Mouse (Mus musculus): ENCODE results near the gene Asl.

The Asl gene

GRCm38 (mm10) chr5:130029142-130029897 is at the start of gene Asl, which contains the start of gene Crcp:
Gene Asl (minus strand): TSS chr5:130029247.
Gene Crcp (plus strand): TSS chr5:130029290.
- DNase-seq: peak; percentile 90

- DNase-seq: no peak
Observed at GRCm38 (mm10) chr5:130078834-130079156, 49.7 kb upstream of the Asl start.

GRCm38 (mm10) chr5:130078096-130078833 is 49.2 kb upstream of the Asl start:
- DNase-seq: no peak

DNA sequence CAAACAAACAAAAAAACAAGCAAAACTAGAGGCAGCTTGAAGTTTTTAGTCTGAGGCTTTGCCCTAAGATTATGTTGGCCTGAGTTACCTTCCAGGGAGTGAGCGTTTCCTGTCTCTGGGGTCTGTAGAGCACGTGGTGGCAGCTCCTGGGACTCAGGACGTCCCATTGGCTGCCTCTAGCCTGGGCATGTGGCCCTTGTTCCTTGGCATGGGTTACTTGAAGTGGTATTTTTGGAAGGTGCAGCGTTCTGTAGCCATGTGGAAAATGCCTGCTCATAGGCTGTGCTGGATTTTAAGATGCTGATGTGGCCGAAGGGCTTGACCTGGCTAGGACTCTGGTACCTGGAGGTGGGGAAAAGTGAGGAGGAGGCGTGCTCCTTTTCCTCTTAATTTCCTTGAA is 47.3 kb upstream of the Asl start:
- DNase-seq: no peak

GRCm38 (mm10) chr5:130074491-130074890 is 45.4 kb upstream of the Asl start:
- DNase-seq: no peak

DNA sequence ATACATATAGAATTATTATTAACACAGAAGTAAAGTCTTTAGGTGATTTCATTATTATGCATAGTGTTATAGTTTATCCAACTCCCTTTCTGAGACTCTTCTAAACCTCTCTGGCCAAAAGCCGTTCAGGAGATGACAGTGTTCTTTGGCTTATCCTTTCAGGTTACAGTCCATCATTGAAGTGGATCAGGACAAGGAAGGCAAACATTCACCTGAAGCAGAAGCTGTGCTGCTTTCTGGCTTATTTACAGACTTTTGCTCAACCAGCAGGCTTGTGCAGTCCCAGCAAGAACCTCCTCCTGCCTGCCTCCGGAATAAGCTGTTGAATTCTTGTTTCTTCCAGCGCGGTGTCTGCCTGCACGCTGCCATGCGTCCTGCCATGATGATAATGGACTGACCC is 44.0 kb upstream of the Asl start, which contains the start of gene Tpst1:
Gene Tpst1 (plus strand): TSS at position 301 of the 400 bp plus-strand sequence.
- no peak for DNase-seq

DNA sequence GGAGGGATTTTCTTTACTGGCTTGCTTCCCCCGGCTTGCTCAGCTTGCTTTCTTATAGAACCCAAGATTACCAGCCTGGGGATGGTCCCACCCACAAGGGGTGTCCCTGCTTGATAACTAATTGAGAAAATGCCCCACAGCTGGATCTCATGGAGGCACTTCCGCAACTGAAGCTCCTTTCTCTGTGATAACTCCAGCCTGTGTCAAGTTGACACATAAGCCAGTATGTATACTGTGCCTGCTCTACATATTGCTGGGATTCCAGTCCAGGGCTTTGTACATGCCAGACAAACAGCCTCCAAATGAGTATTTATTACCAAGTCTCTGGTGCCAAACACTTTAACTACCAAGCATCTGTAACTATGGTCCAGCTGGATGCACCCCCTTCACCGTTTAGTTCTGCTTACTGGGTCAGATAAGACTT is 38.8 kb upstream of the Asl start:
- no peak for DNase-seq

DNA sequence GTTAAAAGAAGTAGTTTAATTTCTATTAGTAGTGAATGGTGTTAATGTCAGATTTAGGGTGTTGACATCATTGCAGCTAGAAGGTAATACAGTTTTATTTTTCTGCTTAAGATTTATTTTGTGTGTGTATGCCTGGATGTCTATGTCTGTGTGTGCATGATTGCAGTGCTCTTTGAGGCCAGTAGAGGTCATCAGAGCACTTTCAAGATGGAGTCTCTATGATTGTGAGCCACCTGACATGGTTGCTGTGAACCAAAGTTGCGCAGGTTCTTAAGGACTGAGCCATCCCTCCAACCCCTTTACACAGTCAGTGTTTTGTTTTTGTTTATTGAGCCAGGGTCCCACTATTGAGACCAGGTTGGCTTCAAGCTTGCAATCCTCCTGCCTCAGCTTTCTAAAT is 36.5 kb upstream of the Asl start:
- DNase-seq: no peak

DNA sequence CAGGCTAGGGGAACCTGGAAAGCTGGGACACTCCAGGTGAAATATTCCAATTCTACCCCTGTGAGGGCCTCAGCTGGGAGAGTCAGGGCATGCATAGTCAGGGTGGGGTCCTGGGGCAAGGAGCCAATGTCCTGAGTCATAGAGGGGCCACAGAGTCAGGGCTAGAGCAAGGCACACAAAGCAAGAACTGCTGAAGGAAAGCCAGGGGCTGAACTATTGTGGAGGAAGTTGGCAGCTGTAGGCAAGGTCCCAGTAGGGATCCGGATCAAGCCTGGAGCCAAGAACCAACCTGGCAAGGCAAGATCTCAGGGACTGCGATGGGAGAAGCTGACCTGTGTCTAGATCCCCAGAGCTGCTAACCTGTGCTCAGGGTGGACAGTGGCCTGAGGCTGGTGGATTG is 34.7 kb upstream of the Asl start:
- no peak for DNase-seq

DNA sequence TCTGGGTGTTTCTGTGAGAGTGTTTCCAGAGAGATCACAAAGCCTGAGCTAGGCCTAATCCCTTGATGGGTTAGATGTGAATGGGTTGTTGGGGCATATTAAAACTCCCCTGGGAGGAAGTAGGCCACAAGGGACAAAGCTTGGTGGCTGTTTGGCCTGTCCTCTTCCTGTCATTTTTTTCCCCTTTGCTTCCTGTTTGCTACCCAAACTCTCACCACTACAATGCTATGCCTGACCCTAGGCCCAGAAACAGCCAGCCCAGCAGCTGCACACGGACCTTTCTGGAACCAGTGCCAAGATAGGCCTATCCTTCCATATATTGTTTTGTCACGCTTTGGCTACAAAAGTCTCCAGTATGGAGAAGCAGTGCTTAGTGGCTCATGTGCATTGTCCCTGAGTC is 33.0 kb upstream of the Asl start:
- DNase-seq: no peak

GRCm38 (mm10) chr5:130060329-130060665 is 31.2 kb upstream of the Asl start:
- no peak for DNase-seq

GRCm38 (mm10) chr5:130059413-130060328 is 30.6 kb upstream of the Asl start:
- DNase-seq: no peak

DNA sequence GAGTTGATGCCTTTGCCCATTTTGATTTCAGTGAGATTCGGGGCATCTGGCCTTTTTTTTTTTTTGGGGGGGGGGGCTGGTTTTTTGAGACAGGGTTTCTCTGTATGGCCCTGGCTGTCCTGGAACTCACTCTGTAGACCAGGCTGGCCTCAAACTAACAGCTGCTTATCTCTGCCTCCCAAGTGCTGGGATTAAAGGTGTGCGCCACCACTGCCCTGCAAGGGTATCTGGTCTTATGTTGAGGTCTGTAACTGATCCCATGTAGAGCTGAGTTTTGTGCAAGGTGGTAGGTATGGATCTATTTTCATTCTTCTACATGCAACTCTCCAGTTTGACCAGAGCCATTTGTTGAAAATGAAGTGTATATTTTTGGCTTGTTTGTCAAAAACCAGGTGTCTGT is 27.3 kb upstream of the Asl start:
- no peak for DNase-seq

DNA sequence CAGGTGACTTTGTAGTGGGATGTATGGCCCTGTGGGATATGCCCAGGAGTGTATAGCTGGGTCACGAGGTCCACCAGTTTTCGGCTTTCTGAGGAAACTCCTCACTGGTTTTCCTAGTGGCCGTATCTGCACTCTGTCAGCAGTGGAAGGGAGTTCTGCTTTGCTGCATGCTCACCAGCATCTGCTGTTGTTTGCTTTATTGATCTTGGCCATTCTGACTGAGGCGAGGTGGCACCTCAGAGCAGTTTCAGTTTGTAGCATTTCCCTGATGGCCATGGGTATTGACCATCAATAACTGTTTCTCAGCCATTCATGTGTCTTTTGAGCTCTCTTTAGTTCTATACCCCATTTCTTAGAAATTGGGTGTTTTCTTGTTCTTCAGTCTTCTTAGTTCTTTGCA is 26.6 kb upstream of the Asl start:
- DNase-seq: no peak

DNA sequence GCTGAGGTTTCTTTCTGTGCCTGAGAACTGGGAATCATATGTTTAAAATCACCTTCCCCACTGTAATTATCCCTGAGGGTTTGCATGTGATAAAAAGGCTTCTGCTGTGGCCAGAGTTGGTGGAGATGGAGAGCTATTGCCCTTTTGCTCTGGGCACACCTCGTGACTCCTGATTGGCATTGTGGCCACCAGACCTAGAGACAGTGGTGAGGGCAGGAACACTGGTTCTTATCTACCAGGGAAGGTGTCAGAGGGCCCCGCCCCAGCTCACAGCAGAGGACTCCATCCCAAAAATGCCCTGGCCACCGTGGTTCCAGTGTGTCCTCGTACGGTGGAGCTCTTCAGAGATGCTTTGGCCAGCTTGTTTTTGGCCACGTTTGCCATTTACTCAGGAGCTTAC is 23.9 kb upstream of the Asl start:
- DNase-seq: no peak

DNA sequence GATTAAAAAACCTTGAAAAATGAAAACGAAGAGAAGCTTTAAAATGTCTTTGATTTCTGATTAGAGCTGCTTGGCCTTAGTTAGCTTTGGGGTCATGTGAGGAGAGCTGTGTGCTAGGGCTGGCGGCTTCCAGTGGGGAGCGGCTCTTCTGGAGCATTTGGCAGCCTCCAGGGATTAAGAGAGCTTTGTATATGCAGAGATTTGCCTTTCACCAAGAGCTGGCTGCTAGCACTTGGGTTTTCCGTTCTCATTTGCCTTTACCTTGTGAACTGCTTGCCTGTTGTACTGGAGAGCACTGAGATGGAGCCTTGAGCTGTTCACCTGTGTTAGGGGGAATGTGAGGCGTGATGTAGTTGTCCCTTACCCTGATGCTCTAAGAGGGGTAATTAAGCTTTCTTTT is 23.5 kb upstream of the Asl start:
- no peak for DNase-seq

DNA sequence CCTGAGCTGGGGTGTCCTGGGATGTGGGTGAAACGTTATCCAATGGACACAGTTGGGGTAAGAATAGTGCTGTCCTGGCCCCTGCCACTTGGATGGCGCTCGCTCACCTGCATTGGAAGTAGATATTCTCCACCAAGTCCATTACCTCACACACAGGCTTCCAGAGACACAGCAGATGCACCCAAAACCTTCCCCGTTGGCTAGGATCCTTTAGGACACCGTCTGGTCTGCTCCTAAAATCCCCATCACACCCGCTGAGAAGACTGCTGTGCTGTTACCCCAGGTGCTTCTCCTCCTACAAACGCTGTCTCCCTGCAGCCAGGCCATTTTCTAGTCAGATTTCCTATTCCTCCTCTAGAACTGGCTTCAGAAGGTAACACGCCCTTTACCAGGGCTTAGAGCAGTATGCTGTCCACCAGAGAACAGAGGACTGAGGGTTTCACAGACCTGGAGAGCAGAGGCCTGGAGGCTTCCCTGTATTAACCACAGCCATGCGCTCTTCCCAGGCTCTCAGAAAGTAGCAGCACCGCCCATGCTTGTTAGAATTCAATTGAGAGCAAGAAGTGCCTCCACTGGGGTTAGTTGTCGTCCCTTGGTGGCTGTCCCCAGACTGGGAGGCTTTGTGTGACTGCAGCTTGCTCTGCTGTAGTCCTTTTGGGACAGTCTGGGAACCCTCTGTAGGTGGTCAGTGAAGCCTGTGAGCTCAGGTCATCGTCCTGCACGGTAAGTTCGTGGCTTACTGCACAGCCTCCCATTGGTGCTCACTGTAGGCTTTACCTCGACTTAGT is 22.2 kb upstream of the Asl start:
- no peak for DNase-seq

- no peak for DNase-seq
Observed at GRCm38 (mm10) chr5:130050416-130050815, 21.4 kb upstream of the Asl start.

DNA sequence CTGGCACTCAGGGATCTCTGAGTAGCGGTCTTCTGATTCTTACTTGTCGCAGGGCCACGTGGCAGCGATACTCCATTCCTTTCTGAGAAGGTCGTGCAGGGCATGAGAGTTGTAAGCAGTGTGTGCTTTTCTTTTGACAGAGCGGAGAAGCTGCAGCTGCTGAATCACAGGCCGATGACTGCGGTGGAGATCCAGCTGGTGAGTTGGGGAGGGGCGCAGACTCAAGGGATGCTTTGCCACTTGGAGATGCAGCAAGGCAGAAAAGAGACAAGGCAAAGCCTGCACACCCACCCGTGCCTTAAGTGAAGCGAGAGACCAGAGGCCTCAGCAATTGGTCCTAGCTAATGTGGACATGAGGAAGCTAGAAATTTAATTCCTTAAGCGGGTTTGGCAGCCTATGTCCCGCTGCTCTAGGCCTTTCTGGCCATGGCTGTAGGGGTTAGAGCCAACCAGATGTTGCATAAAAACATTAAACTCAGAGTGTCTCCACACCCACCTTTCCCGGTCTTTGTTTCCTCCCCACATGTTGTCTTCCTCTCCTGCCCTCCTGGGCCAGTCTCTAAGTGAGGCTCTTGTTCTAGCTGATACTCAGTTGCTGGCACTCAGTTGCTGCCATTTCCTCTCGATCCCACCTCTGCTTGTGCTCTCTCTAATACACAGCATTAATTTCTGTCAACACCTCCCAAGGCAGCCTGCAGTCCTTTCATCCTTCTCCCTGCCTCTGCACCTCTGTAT is 19.9 kb upstream of the Asl start:
- no peak for DNase-seq

GRCm38 (mm10) chr5:130047013-130047412 is 18.0 kb upstream of the Asl start:
- no peak for DNase-seq

DNA sequence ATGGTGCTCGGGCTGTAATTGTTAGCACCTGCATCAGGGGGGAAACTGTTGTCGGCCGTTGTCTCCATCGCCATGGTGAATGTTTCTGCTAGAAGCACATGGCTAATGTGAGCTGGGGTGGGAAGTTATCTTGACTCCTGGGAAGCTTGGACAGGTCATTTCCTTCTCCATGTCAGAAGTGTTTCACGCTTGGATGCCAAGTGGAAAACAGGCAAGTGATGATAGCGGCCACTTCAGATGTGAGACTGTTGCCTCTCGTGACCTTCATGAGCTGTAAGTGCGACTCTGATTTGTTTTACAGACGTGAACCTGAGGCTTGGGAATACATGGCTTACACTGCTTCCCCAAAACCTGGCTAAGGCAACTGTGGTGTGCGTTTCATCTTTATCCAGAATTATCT is 17.5 kb upstream of the Asl start:
- DNase-seq: no peak

GRCm38 (mm10) chr5:130046100-130046499 is 17.1 kb upstream of the Asl start:
- DNase-seq: no peak
